Mouse (Mus musculus): Measurements from ENCODE around the gene Map1a.

DNA sequence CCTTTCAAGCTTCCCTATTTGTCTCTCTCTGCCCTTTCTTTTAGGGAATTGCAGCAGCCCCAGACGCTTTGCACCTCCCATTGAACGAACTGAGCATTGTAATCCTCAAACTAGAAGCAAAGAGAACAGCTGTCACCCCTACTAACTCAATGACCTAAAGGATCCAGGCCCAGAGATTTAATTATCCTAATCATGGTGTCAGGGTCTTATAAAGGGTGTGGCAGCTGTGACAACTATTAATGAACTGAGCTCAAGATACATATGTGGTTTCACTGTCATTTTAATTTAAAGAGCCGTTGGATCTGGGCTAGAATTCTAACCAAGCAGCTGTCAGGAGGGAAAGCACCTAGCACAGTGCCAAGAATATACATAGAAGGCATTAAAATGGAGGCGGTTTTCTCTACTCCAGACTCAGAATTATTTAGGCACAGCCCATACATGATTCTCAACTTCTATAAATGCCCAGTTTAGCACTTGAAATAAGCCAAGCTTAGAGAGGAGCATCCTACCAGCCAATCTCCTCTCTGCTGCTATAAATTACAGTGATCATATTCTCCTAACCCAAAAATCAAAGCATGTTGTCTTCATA, 17.4 kb upstream of the Map1a start:
- TF ChIP-seq CTCF (IDR thresholded peaks at IDR 0.05; ENCODE audit: borderline replicate concordance, insufficient read depth, low read depth, low read length) (no peak), POLR2A (IDR thresholded peaks at IDR 0.05; ENCODE audit: borderline replicate concordance, insufficient read depth, low read length) (no peak)
